Mouse (Mus musculus) heart, postnatal 0 days (tissue): ENCODE measurements around the gene Olfr1122.

Source experiments
- CTCF ChIP-seq: IDR thresholded peaks from 2 replicates; pipeline ENCODE4 v1.5.1; 2016; ENCODE audit warnings: antibody characterized with exemption, control low read depth, low read depth
- EP300 ChIP-seq: IDR thresholded peaks from 2 replicates; pipeline ENCODE4 v1.6.1; 2016; ENCODE audit warnings: antibody characterized with exemption, low read depth

- TF ChIP-seq CTCF (no peak), EP300 (no peak)
Measured at GRCm38 (mm10) chr2:87383935-87384334, 1.7 kb upstream of the Olfr1122 start.
